Mouse (Mus musculus): ENCODE measurements around the gene Odf3l1. TPM values are rescaled to one million over a fixed set of nuclear protein-coding genes. Genes with fewer than 3 reads are reported as not detected.

The Odf3l1 gene
- total RNA-seq, 1 experiment from 2014 or later, result not detected

DNA sequence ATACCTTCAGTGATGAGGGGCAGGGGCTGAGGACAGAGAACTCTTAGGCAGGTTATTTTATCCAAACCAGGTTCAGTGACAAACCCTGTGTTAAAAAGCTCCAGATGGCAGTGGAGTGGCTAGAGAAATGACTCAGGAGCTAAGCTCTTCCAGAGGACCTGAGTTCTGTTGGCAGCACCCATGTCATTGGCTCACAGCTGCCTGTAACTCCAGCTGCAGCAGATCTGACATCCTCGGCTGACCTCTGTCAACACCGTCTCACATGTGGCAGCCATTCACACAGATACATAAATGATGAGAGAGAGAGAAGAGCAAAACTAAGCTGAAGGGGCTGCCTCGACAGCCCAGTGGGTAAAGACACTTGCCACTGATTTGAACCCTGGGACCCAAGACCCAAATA is 7.0 kb downstream of the Odf3l1 start:
- ATAC-seq (replicated peaks; ENCODE audit: insufficient number of reproducible peaks, low FRiP score, low TSS enrichment, poor library complexity, severe bottlenecking), result no peak

DNA sequence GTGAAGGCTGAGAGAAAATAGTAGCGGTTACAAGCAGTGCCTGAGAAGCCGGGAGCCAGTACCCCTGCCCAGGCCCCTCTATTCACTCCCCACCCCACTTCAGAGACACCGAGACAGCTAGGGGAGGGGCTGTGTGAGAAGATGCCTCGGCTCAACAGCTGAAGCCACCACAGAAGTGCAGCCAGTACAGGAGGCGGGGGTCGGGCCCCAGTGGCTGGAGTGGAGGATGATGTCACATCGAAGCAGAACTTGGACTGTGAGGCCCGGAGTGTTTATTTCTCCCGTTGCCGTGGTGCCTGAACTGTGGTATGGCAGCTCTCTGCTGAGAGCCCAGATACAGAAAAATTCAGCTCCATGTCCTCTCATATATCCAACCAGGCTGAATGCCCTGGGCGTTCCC is 12.7 kb downstream of the Odf3l1 start:
- ATAC-seq (replicated peaks; ENCODE audit: insufficient number of reproducible peaks, low FRiP score, low TSS enrichment, poor library complexity, severe bottlenecking), result no peak

- ATAC-seq (replicated peaks; ENCODE audit: insufficient number of reproducible peaks, low FRiP score, low TSS enrichment, poor library complexity, severe bottlenecking), result no peak
Observed at GRCm38 (mm10) chr9:56850905-56851252, 13.6 kb downstream of the Odf3l1 start.

GRCm38 (mm10) chr9:56850128-56850904 is 14.2 kb downstream of the Odf3l1 start:
- no peak for ATAC-seq (replicated peaks; ENCODE audit: insufficient number of reproducible peaks, low FRiP score, low TSS enrichment, poor library complexity, severe bottlenecking)

- no peak for ATAC-seq (replicated peaks; ENCODE audit: insufficient number of reproducible peaks, low FRiP score, low TSS enrichment, poor library complexity, severe bottlenecking)
Observed at GRCm38 (mm10) chr9:56847523-56847922, 17.0 kb downstream of the Odf3l1 start.

DNA sequence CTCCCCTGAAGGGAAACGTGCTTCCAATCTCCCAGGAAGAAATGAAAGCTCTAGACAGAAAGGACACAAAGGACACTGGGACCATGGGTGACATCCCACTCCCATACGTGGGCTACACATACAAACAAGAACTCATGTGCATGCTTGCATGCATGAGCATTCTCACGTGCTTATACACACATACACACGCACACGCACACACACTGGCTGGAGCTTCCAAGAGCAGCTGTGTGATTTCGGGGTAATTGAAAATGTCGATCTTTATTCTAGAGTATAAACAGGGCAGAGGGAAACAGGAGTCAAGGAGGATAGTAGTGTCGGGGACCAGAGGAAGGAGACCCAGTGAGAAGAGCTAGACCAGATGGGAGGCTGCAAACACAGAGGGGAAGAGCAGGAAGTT is 19.8 kb downstream of the Odf3l1 start:
- no peak for ATAC-seq (replicated peaks; ENCODE audit: insufficient number of reproducible peaks, low FRiP score, low TSS enrichment, poor library complexity, severe bottlenecking)

DNA sequence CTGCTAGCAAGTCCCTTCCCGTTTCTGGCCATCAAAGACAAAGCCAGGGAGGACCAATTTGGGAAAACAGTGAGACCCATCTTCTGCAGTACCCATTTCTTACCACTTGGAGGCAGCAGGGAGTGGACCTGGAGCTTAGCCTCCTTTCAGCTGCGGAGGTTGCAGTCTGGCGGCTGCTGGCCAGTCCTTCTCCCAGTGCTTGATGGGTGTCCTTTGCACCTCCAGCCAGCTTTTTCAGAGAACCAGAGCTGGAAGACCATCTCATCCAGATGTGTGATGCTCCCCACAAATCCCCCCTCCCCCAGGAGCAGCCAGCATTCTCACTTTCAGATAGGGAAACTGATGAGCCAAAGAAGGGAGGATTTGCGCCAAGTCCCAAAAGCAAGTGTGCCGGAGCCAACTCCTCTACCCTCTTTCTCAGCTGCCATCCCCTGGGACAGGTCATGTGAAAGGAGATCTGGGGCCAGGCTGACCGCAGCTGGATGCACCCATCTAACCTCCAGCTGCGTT is 20.7 kb downstream of the Odf3l1 start:
- ATAC-seq (replicated peaks; ENCODE audit: insufficient number of reproducible peaks, low FRiP score, low TSS enrichment, poor library complexity, severe bottlenecking), result no peak

DNA sequence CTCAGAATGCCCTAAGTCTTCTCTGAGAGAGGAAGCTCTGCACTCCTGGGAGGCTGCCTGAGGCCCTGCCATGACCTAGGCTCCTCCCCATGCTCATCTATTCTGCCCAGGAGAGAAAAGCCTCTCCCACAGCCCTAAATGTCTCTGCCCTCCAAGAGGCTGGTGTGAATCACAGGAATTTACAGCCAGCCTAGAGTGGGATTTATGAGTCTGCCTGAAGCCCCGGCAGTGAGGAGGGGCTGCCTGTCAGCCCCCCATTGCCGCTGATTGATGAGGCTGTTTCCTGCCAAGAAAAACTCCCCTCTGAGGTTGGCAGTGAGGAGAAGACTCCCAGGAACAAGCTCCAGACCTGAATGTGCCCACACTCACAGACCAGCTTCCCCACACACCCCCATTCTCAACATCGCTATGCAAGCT is 22.2 kb downstream of the Odf3l1 start:
- ATAC-seq (replicated peaks; ENCODE audit: insufficient number of reproducible peaks, low FRiP score, low TSS enrichment, poor library complexity, severe bottlenecking), result no peak

- no peak for ATAC-seq (replicated peaks; ENCODE audit: insufficient number of reproducible peaks, low FRiP score, low TSS enrichment, poor library complexity, severe bottlenecking)
Observed at GRCm38 (mm10) chr9:56841864-56842263, 22.6 kb downstream of the Odf3l1 start.

DNA sequence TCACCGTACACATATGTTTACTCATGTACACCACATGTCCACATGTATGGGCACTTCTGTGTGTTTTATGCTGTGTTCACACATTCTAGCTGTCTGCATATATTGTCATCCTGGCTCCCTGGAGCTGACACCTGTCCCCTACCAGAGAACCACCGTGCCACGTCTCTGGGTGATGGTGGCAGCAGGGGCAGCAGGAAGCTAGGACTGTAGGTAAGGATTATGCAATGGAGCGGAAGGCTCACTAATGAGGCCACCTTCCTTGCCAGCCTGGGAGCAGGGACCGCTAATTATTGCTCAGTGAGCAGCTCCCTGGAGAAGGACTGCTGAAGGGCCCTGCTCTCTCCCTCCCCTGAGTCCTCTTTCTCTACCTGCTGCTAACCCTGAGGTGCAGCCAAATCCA is 23.8 kb downstream of the Odf3l1 start:
- ATAC-seq (replicated peaks; ENCODE audit: insufficient number of reproducible peaks, low FRiP score, low TSS enrichment, poor library complexity, severe bottlenecking), result no peak

GRCm38 (mm10) chr9:56835152-56835551 is 29.3 kb downstream of the Odf3l1 start:
- ATAC-seq (replicated peaks; ENCODE audit: insufficient number of reproducible peaks, low FRiP score, low TSS enrichment, poor library complexity, severe bottlenecking), result no peak

- ATAC-seq (replicated peaks; ENCODE audit: insufficient number of reproducible peaks, low FRiP score, low TSS enrichment, poor library complexity, severe bottlenecking), result no peak
Observed at GRCm38 (mm10) chr9:56832900-56833299, 31.6 kb downstream of the Odf3l1 start.

DNA sequence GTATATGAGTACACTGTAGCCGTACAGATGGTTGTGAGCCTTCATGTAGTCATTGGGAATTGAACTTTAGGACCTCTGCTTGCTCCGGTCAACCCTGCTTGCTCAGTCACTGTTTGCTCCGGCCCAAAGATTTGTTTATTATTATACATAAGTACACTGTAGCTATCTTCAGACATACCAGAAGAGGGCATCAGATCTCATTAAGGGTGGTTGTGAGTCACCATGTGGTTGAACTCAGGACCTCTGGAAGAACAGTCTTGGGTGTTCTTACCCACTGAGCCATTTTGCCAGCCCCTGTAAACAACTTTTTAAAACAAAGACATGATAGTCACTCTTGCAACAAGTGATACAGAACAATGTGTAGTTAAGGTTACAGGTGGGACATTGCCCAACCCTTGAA is 32.6 kb downstream of the Odf3l1 start:
- no peak for ATAC-seq (replicated peaks; ENCODE audit: insufficient number of reproducible peaks, low FRiP score, low TSS enrichment, poor library complexity, severe bottlenecking)

DNA sequence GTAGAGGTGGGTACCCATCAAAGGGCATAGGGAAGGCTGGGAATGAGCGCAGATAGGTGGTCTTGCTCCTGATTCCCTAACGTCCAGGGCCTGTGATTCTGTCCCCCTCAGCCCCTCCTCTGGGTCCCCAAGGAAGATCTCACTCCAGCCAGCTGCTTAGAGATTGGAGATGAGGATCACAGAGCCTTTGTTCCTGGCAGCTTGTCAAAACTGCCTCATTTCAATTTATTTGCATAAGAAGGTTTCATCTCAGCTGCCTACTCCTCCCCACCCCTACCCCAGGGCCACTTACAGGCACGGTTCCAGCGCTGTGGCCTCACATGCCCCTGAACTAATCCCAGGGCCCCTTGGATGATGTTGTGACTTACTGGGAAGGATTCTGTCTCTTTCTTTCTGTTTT is 34.3 kb downstream of the Odf3l1 start:
- no peak for ATAC-seq (replicated peaks; ENCODE audit: insufficient number of reproducible peaks, low FRiP score, low TSS enrichment, poor library complexity, severe bottlenecking)

GRCm38 (mm10) chr9:56828841-56829240 is 35.6 kb downstream of the Odf3l1 start:
- ATAC-seq (replicated peaks; ENCODE audit: insufficient number of reproducible peaks, low FRiP score, low TSS enrichment, poor library complexity, severe bottlenecking), result no peak

DNA sequence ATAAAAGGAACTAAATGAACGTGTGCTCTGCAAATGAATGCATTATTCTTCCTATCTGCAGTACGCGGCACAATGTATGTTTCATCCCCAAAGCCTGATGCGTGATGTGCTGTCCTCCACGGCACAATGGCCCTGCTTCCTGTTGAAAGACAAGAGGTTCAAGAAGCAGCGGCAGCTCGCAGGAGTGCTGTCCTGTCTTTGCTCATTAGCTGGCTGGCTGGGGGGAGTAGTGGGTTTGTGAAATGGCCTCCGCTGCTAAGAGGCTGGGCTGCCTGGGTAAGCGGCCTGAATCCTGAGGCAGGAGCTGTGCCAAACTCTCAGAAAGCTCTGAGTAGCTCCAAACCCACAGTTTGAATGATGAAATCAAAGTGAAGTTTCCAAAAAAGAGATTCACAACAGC is 36.3 kb downstream of the Odf3l1 start:
- ATAC-seq (replicated peaks; ENCODE audit: insufficient number of reproducible peaks, low FRiP score, low TSS enrichment, poor library complexity, severe bottlenecking), result no peak

- no peak for ATAC-seq (replicated peaks; ENCODE audit: insufficient number of reproducible peaks, low FRiP score, low TSS enrichment, poor library complexity, severe bottlenecking)
Observed at GRCm38 (mm10) chr9:56825476-56826213, 38.8 kb downstream of the Odf3l1 start.

DNA sequence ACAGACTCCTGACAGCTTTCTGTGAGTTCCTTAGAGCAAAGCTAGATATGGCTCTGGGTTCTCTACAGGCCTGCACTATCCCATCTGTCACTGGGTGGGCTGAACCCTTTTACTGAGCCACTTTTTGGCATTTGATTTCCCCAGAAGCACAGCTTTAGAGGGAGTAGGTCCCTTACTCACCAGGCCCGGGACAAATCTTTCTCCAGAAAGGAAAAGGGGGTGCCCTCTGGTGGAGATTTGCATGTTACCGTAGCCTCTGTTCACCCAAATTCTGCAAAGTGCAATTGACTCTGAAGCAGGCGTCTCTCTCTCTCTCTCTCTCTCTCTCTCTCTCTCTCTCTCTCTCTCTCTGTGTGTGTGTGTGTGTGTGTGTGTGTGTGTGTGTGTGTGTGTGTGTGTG is 39.6 kb downstream of the Odf3l1 start:
- no peak for ATAC-seq (replicated peaks; ENCODE audit: insufficient number of reproducible peaks, low FRiP score, low TSS enrichment, poor library complexity, severe bottlenecking)

DNA sequence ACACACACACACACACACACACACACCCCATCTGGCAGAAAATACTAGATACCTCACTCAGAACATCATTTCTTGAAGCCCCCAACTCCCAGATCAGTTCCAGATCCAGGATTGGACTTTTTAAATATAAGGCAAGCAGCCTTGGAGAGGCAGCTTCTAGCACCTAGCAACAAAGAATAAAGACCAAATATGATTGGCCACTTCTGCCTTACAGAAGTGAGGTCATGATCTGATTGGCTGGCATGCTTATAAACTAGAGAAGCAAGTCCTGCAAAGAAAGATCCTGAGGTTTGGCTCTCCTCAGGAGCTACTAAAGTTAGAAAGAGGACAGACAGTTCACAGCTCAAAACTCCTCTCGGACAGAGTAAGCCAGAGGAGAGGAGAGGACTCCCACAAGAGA is 53.6 kb downstream of the Odf3l1 start:
- no peak for ATAC-seq (replicated peaks; ENCODE audit: insufficient number of reproducible peaks, low FRiP score, low TSS enrichment, poor library complexity, severe bottlenecking)

- ATAC-seq (replicated peaks; ENCODE audit: insufficient number of reproducible peaks, low FRiP score, low TSS enrichment, poor library complexity, severe bottlenecking), result no peak
Observed at GRCm38 (mm10) chr9:56807990-56808389, 56.5 kb downstream of the Odf3l1 start.

Measured in monocyte, adult 5-6 weeks (primary cell).